Mouse (Mus musculus) embryo, embryonic 11.5 days (tissue): Measurements from ENCODE around the gene Ociad2.
"Not testable (repeated sequence)": the region's sequence is repeated elsewhere in the genome, so short reads cannot be mapped to it uniquely, and the experiment has no call there.

Experiments
- DNase-seq: peaks from one replicate; pipeline ENCODE4 v3.0.0-alpha.2; 2012; ENCODE audit warnings: low read depth, low spot score

The Ociad2 gene

GRCm38 (mm10) chr5:73353978-73354377 is 13.2 kb upstream of the Ociad2 start:
- no peak for DNase-seq

DNA sequence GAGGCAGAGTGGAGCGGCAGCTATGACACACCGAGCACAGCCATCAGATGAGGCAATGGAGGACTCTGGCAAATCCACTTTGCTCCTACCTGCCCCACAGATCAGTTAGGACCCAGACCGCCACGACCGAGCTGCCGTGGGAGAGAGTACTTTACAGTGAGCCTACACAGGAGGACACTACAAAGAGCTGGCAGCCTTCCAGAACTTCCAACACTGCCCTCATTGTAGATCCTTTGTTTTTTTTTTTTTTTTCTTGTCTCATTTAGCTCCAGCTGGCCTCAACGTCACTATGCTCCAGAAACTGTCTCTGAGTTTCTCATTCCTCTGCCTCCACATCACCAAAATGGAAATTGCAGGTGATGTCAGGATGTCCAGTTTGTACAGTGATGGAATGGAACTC is 12.7 kb upstream of the Ociad2 start:
- DNase-seq, result no peak

DNA sequence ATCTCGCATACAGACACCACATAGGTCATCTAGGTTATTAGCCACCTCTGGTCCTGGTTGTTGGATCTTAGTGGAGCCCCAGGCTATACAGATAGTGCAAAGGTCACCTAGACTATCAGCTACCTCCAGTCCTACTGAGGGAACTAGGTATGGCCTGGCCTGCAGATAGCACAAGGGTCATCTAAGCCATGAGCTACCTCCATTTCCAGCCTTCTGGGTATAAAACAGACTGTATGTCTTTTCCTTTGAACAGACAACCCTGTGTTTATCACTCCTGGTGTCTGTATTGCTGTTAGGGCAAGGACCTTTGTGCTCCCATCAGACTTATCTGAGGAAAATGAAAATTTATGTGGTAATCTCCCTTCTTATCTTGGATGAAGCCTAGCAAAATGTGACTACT is 11.0 kb upstream of the Ociad2 start:
- DNase-seq, result no peak

DNA sequence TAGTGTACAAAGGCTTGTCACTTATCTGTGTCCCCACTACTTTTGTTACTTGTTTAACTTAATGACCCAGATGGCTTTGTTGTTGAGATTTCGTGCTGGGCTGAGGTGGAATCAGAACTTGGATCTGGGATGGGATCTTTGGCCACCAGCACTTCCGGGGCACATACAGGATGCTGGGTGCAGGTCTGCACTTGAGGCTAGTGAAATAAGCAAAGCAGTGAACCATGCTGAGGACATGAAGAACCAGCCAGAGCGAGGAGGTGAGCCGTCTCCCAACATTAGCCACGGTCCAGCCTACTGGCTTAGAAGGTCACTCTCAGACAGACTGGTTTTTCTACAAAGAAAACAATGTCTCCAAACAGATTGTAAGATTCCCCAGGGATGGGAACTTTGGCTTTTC is 8.7 kb upstream of the Ociad2 start:
- no peak for DNase-seq

DNA sequence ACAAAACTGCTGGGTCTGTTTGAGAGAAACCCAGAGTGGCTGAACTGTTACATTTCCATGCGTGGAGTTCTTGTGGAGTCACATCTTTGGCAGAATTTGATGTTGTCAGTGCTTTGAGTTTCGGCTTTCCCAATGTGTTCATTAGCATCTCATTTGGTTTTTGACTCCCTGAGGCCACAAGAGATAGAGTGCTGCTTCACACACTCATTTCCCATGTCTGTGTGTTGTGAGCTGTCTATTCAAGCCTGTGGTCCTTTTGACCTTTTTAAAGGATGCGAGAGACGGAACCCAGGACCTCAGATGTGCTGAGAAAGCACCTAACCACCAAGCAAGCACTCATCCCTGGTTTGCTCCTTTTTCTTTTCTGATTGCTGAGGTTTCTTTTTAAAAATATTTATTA is 4.4 kb upstream of the Ociad2 start:
- DNase-seq, result no peak

DNA sequence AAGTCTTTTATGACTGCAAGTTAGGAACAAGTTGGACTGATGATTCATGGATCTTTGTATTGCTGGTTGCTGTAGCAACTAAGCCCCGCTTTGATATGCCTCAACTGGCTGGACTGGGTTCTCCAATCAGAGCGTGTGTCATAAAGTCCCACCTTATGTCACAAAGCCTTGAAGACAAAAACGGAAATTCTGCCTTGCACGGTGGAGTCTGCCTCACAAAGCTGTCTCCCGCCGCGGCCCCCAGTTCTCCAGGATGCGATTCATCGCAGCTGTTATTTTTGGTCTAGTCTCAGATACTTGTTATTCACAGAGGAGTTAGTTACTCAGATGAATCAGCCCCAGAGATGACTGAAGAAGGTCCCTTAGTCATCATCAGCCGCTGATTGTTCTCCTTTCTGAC is 3.5 kb upstream of the Ociad2 start:
- no peak for DNase-seq

DNA sequence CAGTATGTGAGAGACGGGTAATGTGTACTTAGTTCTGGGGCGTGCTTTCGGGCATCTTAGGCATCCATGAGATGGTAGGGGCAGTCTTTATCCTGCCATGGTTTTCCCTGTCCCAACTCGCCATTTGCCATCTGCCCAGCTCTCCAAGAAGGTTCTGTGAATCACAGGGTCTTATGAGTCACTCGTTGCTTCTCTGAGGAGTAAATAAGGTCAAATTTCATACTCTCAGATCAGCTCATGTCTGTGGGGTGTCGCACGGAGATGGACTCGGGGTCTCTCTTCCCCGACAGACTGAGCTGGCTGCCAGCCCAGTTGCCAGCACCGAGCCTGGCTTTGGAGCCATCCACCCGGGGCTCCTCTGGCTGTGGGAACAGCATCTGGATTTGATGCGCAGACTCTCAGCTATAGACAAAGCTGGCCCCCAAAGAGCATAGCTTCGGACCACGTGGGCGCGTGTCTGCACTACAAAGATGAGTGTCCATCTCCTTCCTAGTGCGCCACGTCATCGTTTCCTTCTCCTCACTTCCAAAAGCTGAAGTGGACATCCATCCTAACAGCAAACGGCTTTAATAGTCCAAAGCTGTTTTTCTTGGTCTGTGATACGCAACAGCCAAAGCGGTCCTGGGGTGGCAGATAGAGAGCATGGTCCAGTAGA is 2.0 kb upstream of the Ociad2 start:
- no peak for DNase-seq

DNA sequence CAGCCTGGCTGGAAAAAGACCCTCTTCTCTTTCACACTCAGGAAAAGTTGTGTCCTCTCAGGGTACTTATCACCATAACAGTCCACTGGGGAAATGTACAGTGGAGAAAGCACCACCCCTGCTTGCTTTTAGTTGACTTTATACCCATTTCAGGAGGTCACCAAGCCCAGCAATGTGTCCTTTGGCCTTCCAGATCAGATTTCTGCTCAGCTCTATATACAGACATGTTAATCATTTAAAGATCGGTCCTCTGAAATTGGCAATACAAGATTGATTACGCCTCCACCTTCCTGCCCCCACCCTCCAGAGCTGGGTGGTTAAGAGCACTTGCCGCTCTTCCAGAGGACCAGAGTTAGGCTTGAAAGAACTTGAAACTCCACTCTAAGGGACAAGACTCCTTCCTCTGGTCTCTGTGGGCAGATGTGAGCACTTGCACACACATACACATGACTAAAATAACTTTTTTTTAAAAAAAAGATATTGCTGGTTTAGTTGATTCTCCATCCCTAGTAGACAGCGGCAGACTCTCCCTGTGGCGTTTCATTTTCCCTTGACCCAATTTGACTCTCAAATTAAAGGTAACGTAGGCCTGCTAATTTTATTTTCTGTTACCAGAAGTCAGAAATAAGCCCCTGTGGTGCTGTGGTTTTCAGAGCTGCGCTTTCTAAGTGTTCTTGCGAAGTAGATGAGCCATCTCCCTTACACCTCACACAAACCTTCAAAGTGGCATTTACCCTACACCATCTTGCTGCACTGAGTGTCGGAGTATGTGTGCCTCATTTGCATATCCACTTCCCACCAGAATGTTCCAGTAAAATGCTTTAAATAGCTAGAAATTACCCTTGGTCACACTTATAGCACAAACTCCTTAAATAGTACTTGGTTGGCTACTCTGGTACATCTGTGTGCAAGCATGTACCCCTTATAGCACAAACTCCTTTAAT is 777 bp downstream of the Ociad2 start:
- no peak for DNase-seq

- no peak for DNase-seq
Measured at GRCm38 (mm10) chr5:73338832-73339163, 2.0 kb downstream of the Ociad2 start.

GRCm38 (mm10) chr5:73337961-73338831 is 2.6 kb downstream of the Ociad2 start:
- no peak for DNase-seq

GRCm38 (mm10) chr5:73336448-73336847 is 4.4 kb downstream of the Ociad2 start:
- DNase-seq, result no peak

GRCm38 (mm10) chr5:73331002-73331401 is 9.8 kb downstream of the Ociad2 start:
- no peak for DNase-seq

DNA sequence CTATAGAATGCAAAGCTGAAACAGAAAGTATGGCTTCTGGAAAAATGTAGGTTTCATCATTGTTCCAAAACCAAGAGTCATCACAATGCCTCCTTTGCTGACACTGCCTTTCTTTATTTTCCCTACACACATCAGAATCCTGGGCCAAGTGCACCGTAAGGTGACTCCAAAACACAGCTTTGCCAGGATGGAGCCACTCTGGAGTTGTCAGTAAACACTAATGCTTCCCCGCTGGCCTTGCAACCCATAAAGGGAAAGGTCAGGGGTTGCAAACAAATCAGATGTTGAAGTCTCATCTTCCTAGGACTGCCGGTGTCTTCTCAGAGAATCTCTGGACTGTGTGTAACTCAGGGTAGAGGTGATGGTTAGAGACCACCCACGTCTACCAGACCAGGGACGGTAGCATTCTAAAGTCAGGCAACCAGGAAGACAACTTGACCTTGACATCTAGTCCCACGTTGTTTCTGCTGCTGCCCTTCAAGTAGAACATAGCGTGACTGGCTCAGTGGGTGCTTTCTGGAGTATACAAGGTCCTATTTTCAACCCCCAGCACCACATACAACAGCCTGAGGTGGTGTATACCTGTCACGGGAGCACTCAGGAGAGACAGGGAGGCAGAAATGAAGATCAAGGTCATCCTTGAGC is 16.2 kb downstream of the Ociad2 start:
- DNase-seq, result no peak

DNA sequence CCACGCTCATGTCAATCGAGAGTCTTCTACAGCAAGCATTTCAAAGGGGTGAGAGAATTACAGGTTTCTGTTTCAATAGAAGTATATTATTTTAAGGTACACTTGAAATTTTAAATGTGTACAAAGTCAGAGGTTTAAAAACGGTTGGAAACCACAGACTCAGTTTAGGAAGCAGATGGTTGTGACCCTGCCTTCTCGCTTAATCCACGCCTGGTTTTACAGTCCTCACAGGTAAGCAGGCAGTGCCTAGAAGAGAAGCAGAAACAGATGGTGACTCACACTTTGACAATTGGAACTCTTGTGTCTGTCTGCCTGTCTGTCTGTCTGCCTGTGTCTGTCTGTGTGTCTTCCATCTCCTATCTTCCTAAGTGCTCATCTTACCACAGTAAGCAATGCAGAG is 17.2 kb downstream of the Ociad2 start:
- no peak for DNase-seq

- DNase-seq, result not testable (repeated sequence)
Measured at GRCm38 (mm10) chr5:73322684-73323083, 18.1 kb downstream of the Ociad2 start.

GRCm38 (mm10) chr5:73319306-73319705 is 21.5 kb downstream of the Ociad2 start:
- no peak for DNase-seq

DNA sequence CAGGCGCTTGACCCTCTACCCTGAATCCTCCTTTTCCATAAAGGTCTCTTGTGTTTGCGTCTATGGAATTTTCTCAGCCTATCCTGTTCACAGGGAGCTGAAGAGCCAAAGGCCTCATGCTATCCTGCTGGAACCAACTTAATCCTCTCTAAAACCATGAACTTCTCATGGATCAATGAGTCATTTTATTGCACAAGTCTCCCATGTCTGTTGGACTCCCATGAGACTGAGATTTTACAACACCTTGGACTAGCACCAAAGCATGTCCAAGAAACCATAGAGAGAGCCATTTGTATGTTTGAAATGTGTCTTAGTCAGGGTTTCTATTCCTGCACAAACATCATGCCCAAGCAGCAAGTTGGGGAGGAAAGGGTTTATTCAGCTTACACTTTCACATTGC is 26.2 kb downstream of the Ociad2 start:
- DNase-seq, result no peak

DNA sequence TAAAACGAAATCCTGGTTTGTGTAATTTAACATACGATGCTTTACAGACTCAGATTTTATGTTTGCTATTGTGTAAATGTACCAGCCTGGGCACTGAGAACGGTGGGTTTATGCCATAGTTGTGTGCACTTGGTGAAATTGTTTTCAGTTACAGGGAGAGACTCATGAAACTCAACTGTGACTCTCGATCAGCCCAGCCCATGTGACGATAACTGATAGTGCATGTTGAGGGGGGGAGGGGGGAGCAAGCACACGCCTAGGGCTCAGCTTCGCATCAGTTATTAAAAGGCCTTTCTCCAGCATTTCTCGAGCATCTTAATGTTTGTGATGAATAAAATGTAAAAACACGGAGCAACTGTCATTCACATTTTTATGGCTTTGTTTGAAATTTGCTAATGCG is 27.2 kb downstream of the Ociad2 start:
- DNase-seq, result no peak

DNA sequence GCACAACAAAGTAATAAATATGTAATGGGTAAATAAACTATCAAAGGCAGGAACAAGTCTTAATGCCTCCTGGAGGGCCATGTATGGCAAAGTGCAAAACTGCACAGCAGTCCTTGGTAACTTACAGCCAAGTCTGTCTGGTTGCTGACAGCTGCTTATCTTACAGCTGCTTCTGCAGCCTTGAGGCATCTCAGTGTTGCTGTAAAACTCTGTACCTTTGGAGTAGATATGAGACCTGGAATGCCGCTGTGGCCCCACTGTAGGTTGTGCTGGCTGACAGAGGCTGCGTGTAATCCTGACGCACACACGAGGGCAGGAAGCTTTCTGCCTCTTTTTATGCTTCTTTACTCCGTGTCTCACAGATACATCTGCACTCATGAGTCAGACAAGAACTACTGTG is 29.4 kb downstream of the Ociad2 start:
- no peak for DNase-seq

DNA sequence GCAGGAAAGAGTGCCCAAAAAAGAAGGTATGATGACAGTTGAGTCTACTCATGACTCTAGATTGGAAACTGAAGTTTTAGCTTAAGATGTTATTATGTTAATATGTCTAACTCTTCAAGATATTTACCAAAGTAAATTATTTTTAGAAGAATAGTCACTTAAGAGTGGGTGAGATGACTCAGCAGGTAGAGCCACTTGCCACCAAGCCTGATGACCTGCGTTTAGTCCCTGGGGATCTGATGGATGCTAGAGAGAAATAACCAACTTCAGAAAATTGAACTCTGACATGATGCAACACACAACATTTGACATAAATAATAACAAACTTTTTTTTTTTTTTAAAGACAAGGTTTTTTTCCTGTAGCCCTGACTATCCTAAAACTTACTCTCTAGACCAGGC is 30.4 kb downstream of the Ociad2 start:
- DNase-seq, result no peak

DNA sequence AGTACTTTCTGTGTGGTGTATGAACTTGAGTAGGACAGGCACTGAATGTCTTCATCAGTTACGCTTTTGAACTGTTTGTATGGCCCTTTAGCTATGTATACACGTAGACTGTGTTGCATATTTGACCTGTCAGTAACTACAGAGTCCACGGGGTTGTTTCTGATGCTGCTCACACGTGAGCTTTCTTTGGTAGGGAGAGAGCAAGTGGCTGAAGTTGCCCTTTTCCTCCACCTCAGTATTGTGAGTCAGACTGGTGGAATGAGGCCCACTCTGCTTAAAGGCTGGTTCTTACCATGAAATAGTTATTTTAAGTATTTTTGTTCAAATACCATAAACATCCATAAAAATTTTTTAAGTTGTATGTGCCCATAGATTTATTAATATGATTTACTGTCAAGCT is 31.3 kb downstream of the Ociad2 start:
- no peak for DNase-seq

DNA sequence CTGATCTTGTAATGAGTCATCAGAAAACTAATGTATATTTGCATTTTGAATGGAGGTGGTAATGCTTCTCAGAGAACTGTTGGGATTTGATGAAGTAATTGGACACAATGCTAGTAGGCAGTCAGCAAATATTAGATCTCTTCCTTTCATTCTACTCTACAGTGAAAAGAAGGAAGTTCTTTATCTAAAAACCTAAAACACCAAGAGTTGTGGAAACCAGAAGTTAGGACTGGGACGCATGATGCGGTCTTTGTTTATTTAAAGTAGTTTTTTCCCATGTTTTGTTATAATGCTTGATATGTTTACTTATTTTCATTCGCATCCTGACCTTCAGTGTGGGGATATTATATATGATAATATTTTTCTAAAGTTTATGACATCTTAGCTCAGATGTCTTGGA is 33.5 kb downstream of the Ociad2 start:
- no peak for DNase-seq
